Mouse (Mus musculus) left cerebral cortex, postnatal 14 days (tissue): Measurements from ENCODE around the gene Klf11. TPM values are rescaled to one million over a fixed set of nuclear protein-coding genes. Genes with fewer than 3 reads are reported as not detected.

Experiments used
- total RNA-seq, 2 experiments: library from RNA; stranded (reverse); gene quantifications; 2 replicates each; pipeline ENCODE4 v1.2.3; 2021

The Klf11 gene
- total RNA-seq, 2 experiments from 2014 or later: 5.3 to 6.7 TPM

Other genes starting within 250 kb of the Klf11 start
- gene Taf1b, start 152.9 kb upstream of the Klf11 start, total RNA-seq: 10 to 100 TPM; 30.5 to 32.6 TPM
- gene Grhl1, start 79.0 kb upstream of the Klf11 start, total RNA-seq: 10 to 100 TPM; 10.8 to 11.0 TPM
- gene Cys1, start 30.5 kb downstream of the Klf11 start, total RNA-seq: 1 to 10 TPM; 9.9 to 10.0 TPM
- gene Rrm2, start 57.0 kb downstream of the Klf11 start, total RNA-seq: 1 to 10 TPM; 4.9 to 5.2 TPM
- gene Mboat2, start 179.6 kb downstream of the Klf11 start, total RNA-seq: 10 to 100 TPM; 60.7 to 68.0 TPM